Mouse (Mus musculus): ENCODE results near the gene Mtor.

Gene Mtor

GRCm38 (mm10) chr4:148490502-148490901 lies 42.1 kb downstream of the Mtor start:
- no peak for DNase-seq (ENCODE audit: low spot score)

GRCm38 (mm10) chr4:148491448-148491847 lies 43.0 kb downstream of the Mtor start:
- DNase-seq (ENCODE audit: low spot score): no peak

- no peak for DNase-seq (ENCODE audit: low spot score)
Measured at GRCm38 (mm10) chr4:148495160-148495559, 46.7 kb downstream of the Mtor start.

- no peak for DNase-seq (ENCODE audit: low spot score)
Measured at GRCm38 (mm10) chr4:148495874-148496689, 47.7 kb downstream of the Mtor start.

GRCm38 (mm10) chr4:148500410-148500867 lies 52.0 kb downstream of the Mtor start, which contains the start of gene Angptl7:
Gene Angptl7, minus strand, starts transcription at chr4:148500460.
- DNase-seq (ENCODE audit: low spot score): no peak

GRCm38 (mm10) chr4:148504497-148504959 lies 56.1 kb downstream of the Mtor start:
- DNase-seq (ENCODE audit: low spot score): no peak

GRCm38 (mm10) chr4:148507585-148507984 lies 59.2 kb downstream of the Mtor start:
- no peak for DNase-seq (ENCODE audit: low spot score)

- no peak for DNase-seq (ENCODE audit: low spot score)
Measured at GRCm38 (mm10) chr4:148508084-148508849, 59.9 kb downstream of the Mtor start.

- no peak for DNase-seq (ENCODE audit: low spot score)
Measured at GRCm38 (mm10) chr4:148509450-148510084, 61.2 kb downstream of the Mtor start.

GRCm38 (mm10) chr4:148510691-148511090 lies 62.3 kb downstream of the Mtor start:
- DNase-seq (ENCODE audit: low spot score): no peak

- DNase-seq (ENCODE audit: low spot score): no peak
Measured at GRCm38 (mm10) chr4:148511334-148511733, 62.9 kb downstream of the Mtor start.

GRCm38 (mm10) chr4:148513021-148513559 lies 64.7 kb downstream of the Mtor start:
- no peak for DNase-seq (ENCODE audit: low spot score)

GRCm38 (mm10) chr4:148515313-148515712 lies 66.9 kb downstream of the Mtor start:
- no peak for DNase-seq (ENCODE audit: low spot score)

GRCm38 (mm10) chr4:148517809-148518208 lies 69.4 kb downstream of the Mtor start:
- no peak for DNase-seq (ENCODE audit: low spot score)

- no peak for DNase-seq (ENCODE audit: low spot score)
Measured at GRCm38 (mm10) chr4:148518235-148518795, 69.9 kb downstream of the Mtor start.

GRCm38 (mm10) chr4:148523538-148523937 lies 75.1 kb downstream of the Mtor start:
- no peak for DNase-seq (ENCODE audit: low spot score)

- DNase-seq (ENCODE audit: low spot score): no peak
Measured at GRCm38 (mm10) chr4:148527158-148527910, 78.9 kb downstream of the Mtor start.

GRCm38 (mm10) chr4:148530351-148530750 lies 81.9 kb downstream of the Mtor start:
- no peak for DNase-seq (ENCODE audit: low spot score)

- no peak for DNase-seq (ENCODE audit: low spot score)
Measured at GRCm38 (mm10) chr4:148530778-148531177, 82.4 kb downstream of the Mtor start.

GRCm38 (mm10) chr4:148531341-148531740 lies 82.9 kb downstream of the Mtor start:
- no peak for DNase-seq (ENCODE audit: low spot score)

- no peak for DNase-seq (ENCODE audit: low spot score)
Measured at GRCm38 (mm10) chr4:148532516-148532915, 84.1 kb downstream of the Mtor start.
